Mouse (Mus musculus): Measurements from ENCODE around the gene Appbp2.

- TF ChIP-seq CTCF (IDR thresholded peaks at IDR 0.05; ENCODE audit: borderline replicate concordance, insufficient read depth, low read depth, low read length) = no peak
- TF ChIP-seq POLR2A (IDR thresholded peaks at IDR 0.05; ENCODE audit: borderline replicate concordance, insufficient read depth, low read length) = no peak
Observed at GRCm38 (mm10) chr11:85189110-85189509, 45.8 kb downstream of the Appbp2 start.
